Mouse (Mus musculus) hematopoietic stem cell, adult 5-6 weeks (primary cell): ENCODE results near the gene Olfr1368. TPM values are rescaled to one million over a fixed set of nuclear protein-coding genes. Genes with fewer than 3 reads are reported as not detected.

Experiments used
- ATAC-seq, 2 experiments: fragments of 125-278 bp in 1 of 2; replicated peaks in 1 of 2; 2 replicates each; pipeline ENCODE4 v1.8.0; 2016 to 2017; ENCODE audit warnings: inconsistent platforms in 2 of 2, mild to moderate bottlenecking in 2 of 2, moderate number of reproducible peaks in 2 of 2, low read depth in 1 of 2, moderate TSS enrichment in 1 of 2; ENCODE audit not compliant: low FRiP score in 2 of 2, poor library complexity in 2 of 2, severe bottlenecking in 2 of 2, insufficient read depth in 1 of 2, low TSS enrichment in 1 of 2
- total RNA-seq: library from RNA; stranded (forward); fragments of 172-1452, 232-1000 nt; gene quantifications from 2 replicates; pipeline ENCODE4 v1.2.3, GENCODE M21; 2017

The Olfr1368 gene
- total RNA-seq, result not detected in 2 replicates

DNA sequence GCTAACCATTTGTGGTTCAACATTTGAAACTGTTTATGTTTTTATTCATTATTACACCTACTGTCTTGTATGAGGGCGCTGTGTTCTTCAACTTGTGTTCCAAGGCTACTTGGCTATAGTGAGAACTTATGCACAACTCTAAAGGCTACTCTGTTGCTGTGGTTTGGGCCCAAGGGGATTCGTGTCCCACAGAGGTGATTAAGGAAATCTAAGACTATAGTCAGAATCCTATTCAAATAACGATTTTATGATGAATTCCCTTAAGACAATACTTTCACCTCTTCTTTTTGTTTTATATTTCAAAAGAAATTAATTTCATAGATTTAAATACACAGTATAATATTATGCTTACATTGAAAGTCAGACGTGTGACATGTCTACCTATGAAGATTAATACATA, at the start of gene Olfr1368:
Gene Olfr1368 (minus strand): TSS at position 101 of the 400 bp plus-strand sequence.
- ATAC-seq, result no peak

DNA sequence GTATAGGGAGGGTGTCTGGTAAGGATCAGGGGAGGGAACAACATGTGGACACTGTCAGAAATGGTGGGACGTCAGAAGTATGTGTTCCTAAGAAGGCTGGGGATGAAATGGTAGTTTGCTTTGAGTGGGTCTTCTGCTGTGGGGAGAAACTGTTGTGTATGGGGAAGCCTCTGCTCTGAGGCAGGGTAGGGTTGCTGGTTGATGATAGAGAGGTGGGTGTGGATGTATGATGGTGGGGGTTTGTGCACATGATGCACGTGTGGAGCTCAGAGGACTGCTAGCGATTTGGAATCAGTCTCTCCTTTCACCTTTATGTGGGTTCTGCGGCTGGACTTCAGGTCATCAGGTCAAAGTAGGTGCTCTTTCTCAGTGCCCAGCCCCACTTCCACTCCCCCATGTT, 39.9 kb upstream of the Olfr1368 start:
- no peak for ATAC-seq

DNA sequence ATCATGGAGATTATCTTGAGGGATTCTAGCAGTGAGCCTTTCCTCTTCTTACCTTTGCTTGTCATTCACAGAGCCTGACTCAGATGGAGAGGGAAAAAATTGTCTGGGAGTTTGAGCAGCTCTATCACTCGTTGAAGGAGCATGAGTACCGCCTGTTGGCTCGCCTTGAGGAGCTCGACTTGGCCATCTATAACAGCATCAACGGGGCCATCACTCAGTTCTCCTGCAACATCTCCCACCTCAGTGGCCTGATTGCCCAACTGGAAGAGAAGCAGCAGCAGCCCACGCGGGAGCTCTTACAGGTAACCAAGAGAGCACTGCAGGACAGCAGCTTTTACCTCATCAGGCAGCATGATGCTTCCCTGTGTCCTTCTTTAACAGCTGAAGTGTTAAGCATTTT, 38.0 kb upstream of the Olfr1368 start:
- no peak for ATAC-seq

DNA sequence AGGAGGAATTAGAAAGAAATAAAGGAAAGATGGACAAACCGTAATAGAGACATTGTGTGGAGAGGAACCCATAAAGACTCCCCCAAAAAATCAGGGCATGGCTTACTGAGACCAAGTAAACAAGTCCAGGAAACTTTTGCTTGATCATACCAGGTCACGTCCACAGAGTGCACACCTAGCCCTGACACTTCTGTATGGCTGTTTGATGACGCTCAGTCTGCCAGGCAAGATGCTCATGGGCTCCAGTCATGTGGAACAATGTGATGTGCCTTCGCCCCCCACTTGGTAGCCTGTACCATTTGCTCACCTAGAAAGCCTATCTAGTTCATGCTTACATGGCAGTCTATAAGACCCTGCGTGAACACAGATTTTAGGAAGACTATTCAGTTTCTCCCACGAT, 37.4 kb upstream of the Olfr1368 start:
- ATAC-seq, result no peak

DNA sequence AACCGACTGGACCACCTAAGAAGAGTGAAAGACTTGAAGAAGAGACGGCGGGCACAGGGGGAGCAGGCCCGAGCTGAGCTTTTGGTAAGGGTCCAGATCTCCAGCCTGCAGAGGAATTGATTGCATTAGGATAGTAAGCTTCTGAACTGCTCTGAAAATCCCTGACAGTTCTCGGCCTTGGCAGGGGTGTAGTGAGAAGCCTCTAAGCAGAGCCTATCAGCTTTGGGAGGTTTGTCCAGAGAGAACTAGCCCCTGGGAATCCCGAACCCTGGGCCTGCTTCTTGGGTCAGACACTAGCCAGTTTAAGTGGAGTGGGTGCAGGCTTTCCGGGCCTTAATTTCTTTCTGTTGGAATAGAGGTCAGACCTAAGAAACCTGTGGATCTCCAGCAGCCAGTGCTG, 36.3 kb upstream of the Olfr1368 start:
- ATAC-seq, result no peak

DNA sequence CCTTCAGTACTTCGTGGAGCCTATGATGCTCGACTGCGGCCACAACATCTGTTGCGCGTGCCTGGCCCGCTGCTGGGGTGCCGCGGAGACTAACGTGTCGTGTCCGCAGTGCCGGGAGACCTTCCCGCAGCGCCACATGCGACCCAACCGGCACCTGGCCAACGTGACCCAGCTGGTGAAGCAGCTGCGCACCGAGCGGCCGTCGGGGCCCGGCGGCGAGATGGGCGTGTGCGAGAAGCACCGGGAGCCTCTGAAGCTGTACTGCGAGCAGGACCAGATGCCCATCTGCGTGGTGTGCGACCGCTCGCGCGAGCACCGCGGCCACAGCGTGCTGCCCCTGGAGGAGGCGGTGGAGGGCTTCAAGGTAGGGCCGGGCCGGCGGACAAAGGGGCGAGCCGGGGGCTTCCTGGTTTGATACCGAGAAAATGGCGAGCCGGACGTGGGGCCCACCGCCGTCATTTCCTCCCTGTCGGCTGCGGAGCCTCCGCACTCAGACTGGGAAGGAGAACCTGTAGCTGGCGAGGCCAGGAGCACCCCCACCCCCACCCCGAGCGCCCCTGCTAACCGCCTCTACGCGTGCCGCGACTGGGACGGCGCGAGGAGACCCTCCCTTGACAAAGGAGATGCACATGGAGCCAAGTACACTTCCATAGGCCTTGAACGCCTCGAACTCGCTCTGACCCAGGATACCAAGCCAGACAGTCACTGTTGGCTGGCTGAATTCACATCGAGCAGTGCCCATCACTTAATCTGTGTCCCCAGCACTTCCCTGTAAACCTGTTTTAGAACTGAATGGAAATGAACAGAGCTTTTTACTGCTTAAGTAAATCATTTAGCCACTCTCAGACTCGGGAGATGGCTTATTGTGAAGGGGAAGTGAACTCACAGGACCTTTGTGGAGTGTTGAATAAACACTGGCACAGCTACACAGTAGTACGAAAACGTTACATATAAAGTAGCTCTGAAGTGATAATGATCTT, 35.2 kb upstream of the Olfr1368 start:
- peak; percentile 65 for ATAC-seq

DNA sequence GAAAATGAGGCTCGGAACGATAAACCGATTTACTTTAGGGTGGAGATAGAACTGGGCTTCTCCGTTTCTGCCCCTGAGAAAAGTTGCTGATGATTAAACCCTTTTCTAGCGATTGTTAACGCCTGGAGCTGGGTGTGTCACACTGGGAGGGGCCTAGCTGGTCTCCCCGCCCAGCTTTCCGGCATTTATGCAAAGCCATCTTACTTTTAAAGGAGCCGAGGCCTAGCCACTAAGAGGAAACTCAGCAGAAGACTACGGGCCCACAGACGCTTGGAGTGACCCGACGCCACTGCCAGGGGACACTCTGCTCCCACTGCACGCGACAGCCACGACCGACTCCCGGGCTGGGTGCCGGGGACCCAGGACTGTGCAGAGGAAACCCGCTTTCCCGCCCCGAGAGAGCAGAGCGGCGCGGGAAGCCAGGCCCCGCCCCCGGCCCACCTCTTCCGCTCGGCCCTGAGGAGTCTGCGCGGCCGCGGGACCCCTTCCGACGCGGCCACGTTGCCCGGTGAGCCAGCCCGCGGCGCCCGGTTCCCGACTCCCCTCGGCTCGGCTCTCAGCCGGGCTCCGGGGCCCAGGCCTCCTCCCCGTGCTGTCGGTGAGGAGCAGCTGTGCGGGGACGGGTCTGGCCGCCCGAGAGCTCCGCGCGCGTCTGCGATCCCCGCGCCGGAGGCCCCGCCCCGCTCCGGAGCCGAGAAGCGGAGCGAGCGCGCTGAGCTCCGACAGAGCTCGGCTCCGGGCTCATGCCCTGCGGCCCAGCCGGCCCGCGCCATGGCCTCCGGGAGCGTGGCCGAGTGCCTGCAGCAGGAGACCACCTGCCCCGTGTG, 34.3 kb upstream of the Olfr1368 start:
- peak; percentile 77 to 80 for ATAC-seq

DNA sequence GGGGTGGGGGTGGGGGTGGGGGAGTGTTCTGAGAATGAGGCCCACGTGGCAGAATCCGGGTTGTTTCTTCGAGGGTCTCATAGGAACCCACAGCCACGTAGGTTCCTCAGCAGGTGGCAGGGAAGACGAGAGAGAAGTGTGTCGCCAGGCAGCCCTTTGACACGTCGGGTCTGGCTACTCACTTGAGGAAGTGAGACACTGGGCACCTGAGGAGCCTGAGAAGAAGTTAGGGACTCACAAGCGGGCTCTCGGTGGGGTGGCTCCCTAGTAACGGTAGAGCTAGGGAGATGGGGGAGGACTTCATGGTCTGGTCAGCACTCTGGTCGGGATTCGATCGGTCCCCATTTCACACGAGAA, 33.7 kb upstream of the Olfr1368 start, which contains the start of gene Trim27:
Gene Trim27 (plus strand): TSS at position 79 of the 357 bp plus-strand sequence.
- ATAC-seq, result peak; percentile 52 to 60

DNA sequence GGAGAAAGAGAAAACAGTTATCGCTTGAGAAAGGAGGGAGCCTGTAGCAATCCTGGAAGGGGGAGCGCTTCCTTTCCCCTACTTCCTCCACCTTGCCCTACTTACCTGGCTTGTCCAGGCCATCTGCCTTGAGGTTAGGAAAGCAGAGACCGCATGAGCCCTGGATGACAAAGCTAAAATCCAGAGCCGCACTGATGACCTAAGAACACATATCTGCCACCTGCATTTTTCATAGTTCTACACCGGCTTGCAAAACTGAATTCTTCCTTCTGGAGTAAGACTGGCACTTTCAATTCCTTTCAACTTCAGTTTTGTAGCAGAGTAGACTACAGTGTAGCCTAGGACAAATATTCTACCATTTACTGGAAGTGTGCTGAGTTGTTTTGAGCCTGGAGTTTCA, 32.7 kb upstream of the Olfr1368 start:
- peak in 1 of 2 experiments; percentile 14; a peak in 1 of 4 replicates for ATAC-seq

DNA sequence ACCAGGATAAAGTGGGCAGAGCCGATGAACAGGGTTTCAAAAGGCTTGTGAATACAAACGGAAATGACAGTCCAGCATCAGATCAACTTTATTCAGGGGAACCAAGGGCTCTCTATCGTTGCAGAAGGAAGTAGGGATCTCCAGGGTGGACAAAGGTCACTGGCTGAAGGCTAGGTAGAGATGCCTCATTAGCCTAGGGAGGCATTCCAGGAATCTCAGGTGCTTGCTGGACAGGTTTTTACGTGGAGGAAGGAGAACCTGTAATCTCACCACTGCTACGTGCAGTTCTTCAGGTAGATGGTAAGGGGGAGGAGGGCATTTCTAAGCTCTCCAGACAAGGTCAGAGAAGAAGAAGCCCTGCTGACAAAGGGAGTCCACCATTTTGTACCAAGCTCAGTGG, 32.0 kb upstream of the Olfr1368 start:
- no peak for ATAC-seq

DNA sequence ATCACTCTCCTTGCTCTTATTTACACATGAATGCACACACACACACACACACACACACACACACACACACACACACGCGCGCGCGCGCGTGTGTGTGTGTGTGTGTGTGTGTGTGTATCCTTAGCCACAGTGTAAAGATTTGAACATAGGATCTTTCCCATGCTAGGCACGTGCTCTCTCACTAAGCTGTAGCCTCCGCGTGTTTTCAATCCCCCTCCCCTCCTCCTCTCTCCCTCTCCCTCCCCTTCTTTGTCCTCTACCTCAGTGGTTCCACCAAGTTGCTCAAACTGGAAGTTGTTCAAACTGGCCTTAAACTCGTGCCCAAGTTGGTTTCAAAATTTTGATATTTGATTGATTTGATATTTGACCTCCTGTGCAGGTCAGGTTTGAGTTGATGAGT, 31.1 kb upstream of the Olfr1368 start:
- no peak for ATAC-seq

DNA sequence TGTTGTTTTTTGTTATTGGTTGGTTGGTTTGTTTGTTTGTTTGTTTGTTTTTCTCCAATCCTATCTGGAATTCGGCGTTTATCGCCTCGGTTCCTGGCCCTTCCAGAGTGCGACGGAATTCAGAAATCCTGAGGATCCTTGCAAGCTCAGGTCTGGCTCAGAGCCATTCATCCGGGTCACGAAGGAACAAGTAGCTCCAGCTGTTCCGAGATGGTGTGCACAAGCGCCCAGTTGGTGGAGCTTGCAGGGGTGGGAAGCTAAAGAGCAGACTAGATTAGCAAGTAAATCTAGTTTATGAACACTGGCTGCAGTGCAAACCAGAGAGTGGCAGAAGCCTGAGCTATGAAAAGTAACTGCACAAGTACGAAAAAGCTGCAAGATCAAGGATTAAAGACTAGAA, 27.4 kb upstream of the Olfr1368 start:
- ATAC-seq, result no peak

DNA sequence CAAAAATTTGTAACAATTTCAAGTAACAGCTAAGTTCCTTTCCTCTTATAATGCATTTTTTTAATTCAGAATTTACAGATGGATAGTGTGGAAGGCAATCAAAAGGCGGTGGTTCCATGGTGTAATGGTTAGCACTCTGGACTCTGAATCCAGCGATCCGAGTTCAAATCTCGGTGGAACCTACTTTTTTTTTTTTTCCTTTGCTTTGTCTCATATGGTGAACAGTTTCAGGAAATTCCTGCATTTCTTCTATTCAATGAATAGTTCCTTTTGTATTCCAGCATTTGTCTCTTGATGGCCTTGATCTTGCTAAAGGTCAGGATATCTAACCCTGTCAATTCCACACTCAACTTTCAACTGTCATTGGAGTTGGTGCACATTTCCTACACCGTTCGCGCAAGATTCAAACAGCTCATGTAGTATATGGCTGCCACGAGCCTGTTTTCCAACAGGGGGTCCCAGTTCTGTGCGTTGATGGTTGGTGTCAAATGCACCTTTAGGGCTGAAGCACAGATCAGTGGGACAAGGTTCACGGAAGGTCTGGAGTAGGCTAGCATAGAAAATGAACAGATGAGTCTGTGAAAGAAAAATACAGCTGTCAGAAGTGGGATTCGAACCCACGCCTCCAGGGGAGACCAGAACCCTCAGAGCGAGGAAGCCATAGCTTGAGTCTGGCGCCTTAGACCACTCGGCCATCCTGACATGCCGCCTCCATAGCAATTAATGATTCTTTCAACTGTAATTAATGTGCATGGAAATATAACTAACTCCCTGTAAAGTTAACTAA, 26.8 kb upstream of the Olfr1368 start:
- ATAC-seq, result peak; percentile 13 to 28; a peak in 1 of 4 replicates

DNA sequence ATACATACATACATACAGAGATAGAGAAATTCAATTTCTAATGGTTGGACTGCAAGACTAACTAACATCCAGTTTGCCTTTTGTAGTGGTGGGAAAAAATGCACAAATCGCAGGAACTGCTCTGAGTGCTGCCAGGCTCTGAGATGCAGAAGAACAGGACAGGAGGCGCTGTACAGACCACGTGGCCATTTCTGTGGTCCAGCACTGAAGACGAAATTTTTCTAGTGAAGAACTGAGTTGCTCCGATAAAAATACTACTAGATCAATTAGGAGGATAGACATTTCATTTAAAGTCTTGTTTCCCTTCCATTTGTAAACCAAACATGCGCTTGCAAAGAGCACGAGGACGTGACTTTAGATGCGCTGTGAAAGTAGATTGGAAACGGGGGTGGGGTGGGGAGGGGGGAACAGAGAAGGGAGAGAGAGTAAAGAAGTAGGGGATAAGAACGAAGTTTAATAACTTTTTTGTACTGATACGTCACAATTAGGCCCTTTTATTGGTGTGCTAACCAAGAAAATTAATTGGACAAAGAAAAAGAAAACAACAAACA, 26.0 kb upstream of the Olfr1368 start:
- ATAC-seq, result no peak

DNA sequence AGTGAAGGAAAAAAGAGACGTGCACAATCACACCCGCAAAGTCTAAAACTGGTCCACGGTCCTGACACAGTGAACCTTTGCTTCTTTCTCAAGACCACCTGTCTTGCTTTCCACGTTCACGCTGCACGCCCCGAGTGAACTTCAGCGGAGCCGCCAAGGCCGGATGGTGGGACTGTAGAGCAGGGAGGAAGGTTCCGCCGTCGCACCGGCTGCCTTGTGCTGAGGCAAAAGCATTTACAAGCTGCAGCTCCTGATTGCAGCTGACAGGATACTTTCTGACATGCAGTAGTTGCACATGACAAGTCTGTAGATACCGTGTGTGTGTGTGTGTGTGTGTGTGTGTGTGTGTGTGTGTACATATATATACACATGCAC, 25.5 kb upstream of the Olfr1368 start:
- no peak for ATAC-seq

DNA sequence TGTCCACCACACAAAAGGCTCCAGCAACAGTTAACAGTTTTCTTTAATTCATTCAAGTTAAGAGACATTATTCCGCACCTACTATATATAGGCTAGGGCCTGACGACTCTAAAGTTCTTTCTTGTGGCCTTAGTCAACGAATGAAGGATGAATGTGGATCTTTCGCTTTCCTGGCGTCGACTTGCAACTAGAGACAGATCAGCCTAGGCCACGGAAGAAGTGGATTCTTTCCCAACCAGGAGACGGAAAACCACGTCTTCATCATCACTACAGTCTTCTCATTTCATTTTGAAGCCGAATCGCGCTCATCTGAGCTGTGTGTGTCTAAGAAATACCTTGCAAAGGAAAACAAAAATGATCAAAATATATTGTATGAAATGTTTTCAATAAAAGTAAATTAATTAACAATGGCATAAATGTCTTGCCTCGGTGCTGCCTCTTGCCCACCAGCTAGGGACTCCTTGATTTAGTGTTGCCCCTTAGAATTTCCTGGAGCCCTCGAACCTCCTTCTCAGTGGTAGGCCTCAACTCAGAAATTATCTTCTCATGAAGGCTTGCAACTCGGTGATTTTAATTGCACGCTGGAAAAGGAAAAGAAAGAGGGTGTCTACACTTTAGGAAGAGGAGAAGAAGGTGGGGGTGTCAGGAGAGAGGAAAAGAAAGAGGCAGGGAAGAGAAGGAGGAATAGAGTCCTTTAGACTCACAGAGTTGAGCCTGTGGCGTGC, 24.9 kb upstream of the Olfr1368 start:
- no peak for ATAC-seq
